Mouse (Mus musculus): Measurements from ENCODE around the gene Gm10134.
"Not testable (repeated sequence)": the region's sequence is repeated elsewhere in the genome, so short reads cannot be mapped to it uniquely, and the experiment has no call there.

Gene Gm10134

DNA sequence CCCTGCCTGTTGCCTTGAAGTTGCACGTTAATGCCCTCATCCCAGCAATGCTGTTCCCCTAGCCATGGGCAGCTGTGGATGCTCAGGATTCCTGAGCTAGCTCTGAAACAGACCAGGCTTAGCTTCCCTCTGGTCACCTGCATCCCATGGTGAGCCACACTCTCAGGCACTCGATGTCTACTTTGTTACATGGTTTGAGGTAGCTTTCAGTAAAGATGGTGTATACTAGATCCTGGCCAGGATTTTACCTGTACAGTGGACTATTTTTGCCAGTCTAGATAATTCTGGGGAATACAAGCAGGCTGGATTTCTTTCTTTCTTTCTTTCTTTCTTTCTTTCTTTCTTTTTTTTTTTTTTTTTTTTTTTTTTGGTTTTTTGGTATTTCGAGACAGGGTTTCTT lies at the start of gene Gm10134:
Gene Gm10134, plus strand, starts transcription at position 301 of the 400 bp plus-strand sequence.
- DNase-seq: peak in 1 of 2 experiments; percentile 0

DNA sequence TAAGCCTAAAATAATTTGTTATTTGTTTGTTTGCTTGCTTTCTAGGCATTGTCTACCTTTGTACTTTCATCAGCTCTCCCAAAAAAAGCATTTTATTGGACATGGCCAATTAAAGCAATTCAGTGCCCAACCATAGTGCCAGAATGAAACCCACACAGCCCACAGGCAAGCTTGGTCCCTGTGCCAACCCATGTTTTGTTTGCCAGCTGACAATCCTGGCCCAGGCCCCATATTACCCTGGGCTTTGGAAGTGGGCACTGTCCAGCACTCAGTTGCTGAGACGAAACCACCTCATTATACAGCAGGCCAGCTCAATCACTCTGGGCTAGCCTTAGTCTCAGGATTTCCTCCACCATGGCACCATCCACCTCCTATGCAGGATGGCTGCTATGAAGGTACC lies 49.3 kb upstream of the Gm10134 start:
- no peak for DNase-seq

DNA sequence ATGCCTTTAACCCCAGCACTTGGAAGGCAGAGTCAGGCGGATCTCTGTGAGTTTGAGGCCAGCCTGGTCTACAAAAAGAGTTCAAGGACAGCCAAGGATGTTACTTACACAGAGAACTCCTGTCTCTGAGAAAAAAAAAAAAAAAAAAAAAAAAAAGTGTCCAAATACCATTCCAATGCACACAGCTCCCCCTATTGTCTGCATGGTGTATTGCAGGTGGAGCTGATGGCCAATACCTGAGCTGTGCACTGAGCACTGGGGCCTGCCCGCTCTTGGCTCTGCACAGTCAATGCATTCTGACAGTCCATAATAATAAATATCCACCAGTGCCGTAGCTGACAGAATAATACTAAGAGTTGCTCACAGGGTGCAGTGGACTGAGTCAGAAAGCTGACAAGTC lies 42.0 kb upstream of the Gm10134 start:
- DNase-seq: peak; percentile 62 to 72

DNA sequence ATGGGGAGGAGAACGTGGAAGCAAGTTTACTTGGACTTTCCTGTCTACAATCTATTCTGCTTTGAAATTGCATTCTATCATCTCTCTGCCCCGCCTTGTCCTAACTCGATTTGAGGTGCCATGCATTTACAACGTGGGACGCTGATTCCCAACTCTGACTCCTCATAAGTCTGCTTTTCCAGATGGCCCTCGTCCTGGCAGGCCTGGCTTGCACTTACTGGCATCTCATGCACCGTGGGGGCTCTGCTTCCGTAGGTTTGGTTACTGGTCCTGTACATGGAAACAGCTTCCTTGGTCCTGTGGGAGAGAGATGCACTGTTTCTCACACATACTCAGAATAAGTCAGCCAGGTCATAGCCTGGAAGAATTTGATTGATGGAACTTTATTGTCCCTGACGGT lies 41.0 kb upstream of the Gm10134 start:
- no peak for DNase-seq

DNA sequence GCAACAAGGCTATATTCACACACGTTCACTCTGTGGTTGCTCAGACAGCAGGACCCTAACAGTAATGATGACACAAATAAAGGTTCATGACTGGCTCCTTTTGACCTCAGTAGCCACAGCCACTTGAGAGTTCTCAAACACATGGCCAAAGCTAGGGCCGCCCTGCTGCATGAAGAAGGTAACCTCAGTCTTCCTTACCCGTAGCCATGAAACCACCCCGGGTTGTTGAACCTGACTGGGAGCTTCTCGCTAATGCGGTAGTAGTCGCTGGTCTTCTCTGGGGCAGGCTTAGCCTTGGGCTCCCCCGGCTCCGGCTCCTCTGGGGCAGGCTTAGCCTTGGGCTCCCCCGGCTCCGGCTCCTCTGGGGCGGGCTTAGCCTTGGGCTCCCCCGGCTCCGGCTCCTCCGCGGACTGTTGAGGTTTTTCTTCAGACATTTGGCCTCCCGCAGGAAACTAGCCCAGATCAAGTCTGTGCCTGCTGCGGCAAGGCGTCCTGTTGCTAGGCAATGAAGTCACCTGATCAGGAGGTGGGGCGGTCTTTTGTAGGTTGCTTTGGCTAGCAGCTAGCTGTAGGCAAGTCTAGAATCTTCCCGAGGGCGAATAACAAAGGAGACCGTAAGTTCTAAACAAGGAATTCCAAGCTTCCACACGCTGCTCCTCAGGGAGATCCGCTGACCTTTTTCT lies 39.9 kb upstream of the Gm10134 start, which contains the start of gene 1700007K13Rik:
Gene 1700007K13Rik, minus strand, starts transcription at position 497 of the 683 bp plus-strand sequence.
- DNase-seq: peak; percentile 79 to 84

DNA sequence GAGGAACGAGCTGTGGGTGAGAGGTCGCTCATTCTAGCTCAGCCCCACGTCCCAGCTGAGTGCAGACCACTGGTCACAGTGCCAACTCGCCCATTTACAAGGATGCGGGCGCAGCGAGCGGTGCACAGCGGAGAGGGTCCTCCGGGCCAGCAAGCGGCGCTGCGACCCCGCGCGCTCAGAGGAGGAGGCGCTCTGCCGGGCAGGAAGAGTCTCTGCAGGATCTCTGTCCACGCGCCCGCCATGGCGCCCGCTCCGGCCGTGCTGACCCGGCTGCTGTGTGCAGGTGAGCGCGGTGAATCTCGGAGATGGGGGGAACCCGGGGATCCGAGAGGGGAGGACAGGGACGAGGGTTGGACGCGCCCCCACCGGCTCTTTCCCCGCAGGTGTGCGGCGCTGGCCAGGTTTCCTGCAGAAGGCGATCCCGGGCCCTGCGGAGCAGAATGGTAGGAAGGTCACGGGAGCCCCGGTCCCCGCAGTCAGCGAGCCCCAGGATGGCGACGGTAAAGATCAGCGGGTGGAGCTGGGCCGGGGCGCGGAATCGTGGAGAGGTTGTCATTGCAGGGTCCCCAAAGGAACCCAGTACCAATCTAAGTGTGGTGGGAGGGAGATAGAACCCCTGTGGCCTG lies 37.9 kb upstream of the Gm10134 start, which contains the start of gene Mrps2:
Gene Mrps2, plus strand, starts transcription at position 207 of the 626 bp plus-strand sequence.
- DNase-seq: peak; percentile 79 to 86

DNA sequence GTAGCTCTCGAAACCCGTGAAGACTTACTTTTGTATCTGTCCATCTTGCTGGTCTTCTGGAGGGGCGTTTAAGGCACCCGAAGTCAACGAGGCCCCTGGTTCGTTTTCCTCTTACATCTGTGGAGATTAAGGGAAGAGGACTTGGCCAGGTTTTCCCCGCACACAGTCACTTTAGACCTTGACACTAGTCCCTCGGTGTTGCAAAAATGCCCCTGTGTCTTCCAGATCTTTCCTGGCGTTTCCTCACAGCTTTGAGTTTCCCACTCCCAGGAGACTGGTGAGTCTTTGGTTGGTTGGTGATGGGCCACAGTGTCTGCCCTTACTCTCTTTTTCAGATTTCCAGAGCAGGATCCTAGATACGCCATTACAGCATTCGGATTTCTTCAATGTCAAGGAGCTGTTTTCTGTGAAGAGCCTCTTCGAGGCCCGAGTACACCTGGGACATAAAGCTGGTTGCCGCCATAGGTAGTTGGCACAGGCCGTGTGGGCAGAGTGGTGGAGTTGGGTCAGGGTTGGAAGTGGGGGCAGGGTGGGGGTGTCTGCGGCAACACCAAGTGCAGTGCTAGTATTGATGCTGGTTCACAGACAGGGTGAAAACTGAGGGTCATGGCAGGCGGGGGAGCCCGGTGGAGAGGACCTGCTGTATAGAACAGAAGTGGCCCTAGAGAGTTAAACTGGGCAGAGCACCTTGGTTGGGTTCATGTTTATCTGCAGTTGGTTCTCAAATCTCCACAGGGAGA lies 37.2 kb upstream of the Gm10134 start:
- no peak for DNase-seq

DNA sequence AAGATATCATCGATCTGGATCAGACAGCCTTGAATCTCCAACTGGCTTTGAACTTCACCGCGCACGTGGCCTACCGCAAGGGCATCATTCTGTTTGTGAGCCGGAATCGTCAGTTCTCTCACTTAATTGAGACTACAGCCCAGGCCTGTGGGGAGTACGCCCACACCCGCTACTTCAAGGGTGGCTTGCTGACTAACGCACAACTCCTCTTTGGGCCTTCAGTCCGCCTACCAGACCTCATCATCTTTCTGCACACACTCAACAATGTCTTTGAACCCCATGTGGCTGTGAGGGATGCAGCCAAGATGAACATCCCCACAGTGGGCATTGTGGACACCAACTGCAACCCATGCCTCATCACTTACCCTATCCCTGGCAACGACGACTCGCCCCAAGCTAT lies 36.4 kb upstream of the Gm10134 start:
- DNase-seq: no peak

DNA sequence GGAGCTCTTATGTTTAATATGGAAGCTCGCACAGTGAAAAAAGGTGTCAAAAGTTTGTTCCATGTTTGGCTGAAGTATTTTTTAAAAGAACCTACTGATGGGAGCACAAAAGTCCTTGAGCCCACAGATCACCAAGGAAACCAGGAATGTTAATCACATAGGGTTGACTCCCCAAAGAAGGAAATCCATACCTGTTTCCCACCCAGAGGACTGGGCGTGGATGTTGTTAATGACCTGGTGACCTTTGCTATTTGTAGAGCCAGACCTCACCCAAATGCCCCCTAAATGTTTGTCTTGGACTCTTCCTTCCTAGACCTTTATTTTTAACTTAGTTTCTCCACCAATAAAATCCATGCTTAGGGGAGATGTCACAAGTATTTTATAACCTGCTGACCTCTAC lies 35.3 kb upstream of the Gm10134 start:
- no peak for DNase-seq

DNA sequence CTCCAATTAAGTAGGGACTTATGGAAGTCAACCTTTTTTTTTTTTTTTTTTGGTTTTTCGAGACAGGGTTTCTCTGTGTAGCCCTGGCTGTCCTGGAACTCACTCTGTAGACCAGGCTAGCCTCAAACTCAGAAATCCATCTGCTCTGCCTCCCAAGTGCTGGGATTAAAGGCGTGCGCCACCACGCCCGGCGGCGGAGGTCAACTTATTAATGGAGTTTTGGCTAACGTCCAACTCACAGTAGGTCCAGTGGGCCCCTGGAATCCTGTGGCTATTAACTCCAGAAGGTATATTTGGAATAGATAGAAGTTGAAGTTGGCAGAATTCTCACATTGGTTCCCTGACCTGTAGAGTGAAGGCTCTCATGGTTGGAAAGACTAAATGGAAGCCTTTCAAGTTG lies 33.9 kb upstream of the Gm10134 start:
- DNase-seq: not testable (repeated sequence)

DNA sequence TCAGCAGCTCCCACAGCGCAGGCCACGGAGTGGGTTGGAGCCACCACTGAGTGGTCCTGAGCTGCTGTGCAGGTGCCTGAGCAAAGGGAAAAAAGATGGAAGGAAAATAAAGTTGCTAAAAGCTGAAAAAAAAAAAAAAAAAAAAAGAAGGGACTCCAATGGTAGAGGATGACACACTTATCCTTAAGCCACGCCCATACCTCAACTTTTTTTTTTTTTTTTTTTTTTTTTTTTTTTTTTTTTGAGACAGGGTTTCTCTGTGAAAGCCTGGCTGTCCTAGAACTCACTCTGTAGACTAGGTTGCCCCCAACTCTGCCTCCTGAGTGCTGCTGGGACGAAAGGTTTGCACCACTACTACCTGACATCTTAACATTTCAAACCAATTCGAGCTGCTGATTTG lies 27.9 kb upstream of the Gm10134 start:
- DNase-seq: not testable (repeated sequence)

DNA sequence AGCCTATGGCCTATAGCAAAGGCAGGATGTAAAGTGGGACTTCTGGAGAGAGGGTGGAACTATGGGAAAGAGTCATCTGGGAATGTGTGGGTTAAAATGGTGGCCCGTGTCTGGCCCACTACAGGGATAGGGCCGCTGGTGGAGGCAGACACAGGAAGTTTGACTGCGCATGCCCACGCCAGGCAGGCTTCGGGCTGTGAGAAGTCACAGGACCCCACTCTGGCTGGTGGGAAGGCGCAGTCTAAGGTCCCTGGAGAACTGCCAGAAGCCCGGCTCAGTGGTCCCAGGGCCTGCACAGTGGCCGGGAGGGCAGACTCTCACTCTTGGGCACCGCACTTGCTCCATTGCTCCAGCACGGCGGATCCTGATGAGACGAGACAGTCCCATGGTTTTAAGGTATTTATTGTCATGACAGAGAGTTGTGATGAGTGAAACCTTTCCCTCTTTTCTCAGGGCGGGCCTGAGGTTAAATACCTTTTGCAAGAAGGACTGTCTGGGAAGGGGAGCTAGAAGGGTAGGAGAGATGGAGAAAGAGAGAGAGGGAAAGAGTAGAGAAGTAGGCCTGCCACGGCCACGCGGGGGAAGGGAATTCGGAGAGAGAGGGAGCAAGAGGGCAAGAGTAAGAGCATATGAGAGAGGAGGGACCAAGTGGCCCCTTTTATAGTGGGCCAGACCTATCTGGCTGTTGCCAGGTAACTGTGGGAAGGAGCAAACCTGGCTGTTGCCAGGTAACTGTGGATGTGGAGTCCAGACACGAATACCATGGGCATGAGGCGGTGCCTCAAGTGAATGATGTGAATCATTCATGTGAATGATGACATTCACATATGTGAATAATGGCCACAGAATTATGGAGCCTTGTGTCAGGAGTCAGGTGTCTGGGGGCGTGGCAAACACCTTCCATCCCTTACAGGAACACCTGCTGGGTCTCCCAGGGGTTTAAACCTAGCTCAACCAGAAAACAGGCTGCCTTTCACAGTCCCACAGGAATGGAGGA lies 26.4 kb upstream of the Gm10134 start:
- DNase-seq: no peak

DNA sequence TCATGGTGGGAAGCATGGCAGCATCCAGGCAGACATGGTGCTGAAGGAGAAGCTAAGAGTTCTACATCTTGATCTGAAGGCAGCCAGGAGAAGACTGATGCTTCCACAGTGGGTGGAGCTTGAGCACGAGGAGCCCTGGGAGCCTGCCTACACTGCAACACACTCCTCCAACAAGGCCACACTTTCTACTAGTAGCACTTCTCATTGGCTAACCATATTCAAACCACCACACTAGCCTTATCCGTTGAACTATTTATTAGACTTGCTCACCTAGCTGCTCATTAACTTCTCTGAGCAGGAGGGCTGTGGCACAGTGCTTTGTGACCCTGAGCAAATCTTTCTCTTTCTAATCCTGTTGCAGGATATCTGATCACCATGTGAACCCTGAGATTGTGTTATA lies 22.0 kb upstream of the Gm10134 start:
- DNase-seq: peak in 1 of 2 experiments; percentile 1

DNA sequence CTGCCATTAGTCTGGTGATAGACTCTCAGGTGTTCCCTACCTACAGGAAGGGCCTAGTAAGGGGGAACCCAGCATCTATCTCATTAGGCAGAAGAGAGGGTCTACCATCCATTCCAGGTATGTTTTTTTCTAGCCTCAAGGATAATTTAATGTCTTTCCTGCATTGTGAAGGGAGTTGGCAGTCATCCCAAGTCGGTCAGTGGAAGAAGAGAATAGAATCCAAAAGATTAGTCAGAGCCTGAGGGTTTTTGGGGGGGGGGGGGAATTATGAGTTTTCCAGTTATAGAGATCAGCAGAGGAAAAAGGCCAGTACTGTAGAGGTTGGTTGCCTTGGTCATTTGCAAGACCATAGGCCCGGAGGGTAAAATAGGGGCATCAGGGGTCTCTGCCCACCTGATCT lies 11.4 kb upstream of the Gm10134 start:
- DNase-seq: no peak

DNA sequence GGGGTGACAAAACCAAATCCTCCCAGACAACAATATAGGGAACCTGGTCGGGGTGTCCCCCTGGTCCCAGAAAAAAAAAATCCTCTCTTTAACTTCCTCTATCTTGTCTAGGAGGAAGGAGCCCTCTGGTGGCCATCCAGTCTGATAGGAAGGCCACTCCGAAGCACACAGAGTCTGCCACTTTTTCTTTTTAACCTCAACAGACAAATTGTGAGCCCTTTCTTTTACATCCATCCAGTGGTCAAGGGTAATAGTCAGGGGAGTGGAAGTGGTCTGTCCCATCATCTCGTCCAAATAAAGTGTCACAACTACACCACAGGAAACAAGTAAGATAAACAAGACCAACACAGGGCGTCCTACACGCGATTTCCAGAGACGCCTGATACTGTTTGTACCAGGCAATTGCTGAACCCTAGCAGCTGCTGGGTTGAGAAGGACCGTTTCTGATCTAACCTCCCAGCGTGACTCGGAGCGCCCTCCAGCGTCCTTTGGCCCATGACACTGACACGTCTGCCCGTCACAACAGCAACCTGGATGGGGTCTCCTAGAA lies 10.6 kb upstream of the Gm10134 start:
- DNase-seq: peak; percentile 27 to 58

DNA sequence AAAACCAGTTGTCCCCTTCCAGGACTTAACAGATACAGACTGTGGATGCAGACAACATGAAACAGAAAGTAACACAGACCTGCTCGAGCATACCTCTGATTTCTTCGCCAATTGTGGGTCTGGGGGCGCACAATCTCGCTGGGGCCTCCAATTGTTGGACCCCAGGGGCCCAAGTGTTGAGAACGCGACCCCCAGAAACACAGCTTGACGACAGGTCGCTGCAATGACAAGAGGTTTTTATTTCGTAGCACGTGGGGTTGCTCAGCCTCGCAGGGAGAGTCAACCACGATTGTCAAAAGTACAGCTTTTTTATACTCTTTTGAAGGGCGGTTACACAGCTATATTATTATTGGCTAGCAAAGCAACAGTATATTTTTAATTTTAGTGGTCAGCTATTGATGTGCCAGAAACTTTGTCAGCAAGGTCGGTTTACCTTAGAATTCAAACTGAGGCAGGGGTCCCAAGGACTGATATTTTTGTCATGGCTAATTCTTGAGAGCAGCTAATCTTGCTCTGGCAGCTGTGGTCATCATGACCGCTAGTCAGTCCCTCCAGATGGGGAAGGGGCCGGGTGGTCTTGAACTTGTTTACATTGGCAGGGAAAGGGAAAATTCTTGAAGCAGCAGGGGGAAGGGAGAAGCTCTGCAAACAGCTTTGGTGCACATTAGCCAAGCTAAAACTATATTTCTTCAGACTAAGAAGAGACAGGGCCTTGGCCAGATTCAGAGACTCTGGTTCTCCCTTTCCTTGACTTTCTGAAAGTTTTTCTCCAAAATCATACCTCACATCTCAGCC lies 9.9 kb upstream of the Gm10134 start:
- peak in 1 of 2 experiments; percentile 2 for DNase-seq

DNA sequence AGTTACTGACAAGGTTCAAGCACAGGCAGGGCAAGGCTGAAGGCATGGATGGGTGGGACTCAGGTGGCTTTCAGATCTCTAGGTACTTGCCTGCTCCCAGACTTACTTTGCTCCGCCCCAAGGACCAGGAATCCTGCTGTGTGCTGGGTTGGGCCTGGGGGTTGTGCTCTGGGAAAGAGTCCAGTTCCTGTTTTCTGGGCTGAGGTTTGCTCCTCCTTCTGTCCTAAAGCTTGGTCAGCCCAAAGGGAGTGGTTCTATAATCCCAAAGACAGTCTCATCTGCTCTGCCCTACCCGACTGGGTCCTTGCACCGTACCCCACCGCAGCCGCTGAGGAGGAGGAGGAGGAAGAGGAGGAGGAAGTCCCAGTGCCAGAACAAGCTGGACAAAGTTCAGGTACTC lies 9.2 kb upstream of the Gm10134 start, which contains the start of gene Gbgt1:
Gene Gbgt1, plus strand, starts transcription at position 221 of the 400 bp plus-strand sequence.
- DNase-seq: peak in 1 of 2 experiments; percentile 32

DNA sequence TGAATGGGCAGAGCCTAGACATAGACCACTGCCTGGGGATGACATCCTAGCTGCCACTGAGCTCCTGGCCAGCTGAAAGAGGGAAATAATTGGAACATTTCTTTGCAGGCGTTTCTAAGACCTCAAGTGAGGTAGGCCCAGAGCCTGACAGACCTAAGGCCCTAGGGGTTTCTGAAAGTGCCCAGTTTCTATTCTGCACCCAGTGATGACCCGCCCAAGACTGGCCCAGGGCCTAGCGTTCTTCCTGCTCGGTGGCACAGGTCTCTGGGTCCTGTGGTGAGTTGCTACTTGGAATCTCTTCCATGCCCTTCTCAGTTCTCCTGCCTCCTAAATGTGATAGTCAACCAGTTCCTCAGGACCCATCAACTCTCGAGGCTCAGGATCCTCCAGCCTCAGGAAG lies 8.3 kb upstream of the Gm10134 start:
- DNase-seq: peak in 1 of 2 experiments; percentile 3

DNA sequence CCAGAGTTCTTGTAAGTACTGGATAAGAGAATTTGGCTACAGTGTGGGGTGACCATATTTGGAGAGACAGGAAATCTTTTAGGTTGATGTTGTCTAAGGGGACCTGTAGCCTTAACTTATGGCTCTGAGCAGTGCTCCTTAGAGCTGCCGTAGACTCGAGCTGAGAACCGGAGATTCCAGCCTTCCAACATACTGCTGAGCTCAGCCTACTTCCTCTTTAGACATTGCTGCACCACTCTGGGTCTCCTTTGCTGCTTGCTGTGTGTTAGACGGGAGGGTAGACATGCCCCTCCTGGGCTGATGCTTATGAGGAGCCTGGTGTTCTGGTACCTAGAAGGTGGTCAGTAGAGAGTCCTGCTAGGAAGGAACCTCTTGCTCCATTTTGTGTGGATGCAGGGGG lies 7.5 kb upstream of the Gm10134 start:
- peak in 1 of 2 experiments; percentile 3 for DNase-seq

DNA sequence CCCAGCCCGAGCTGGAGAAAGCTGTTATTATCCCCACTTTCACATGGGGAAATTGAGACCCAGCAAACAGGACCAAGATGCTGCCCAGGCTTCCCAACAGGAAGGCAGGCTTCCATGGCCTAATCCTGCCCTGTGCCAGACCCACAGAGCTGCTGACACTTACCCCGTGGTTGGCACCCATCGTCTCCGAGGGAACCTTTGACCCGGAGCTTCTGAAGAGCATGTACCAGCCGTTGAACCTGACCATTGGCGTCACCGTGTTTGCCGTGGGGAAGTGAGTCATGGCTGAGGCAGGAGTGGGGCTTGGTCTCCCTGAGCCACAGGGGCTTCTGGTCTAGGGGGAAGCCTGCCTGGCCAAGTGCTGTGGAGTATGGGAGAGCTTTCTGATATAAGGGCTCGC lies 2.9 kb upstream of the Gm10134 start:
- no peak for DNase-seq

DNA sequence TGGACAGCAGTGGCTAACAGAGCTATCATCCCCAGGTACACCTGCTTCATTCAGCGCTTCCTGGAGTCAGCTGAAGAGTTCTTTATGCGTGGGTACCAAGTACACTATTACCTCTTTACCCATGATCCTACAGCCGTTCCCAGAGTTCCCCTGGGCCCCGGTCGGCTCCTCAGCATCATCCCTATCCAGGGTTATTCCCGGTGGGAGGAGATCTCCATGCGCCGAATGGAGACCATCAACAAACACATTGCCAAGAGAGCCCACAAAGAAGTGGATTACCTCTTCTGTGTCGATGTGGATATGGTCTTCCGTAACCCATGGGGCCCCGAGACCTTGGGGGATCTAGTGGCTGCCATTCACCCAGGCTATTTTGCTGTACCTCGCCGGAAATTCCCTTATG lies 1.2 kb upstream of the Gm10134 start:
- no peak for DNase-seq
